ENCODE assay signal across 10 mouse cellular contexts in genomic region chr1:152681676-152682367, GRCm38 (mm10).
DNase-seq lines count a peak whose midpoint lies in the region; ATAC-seq and TF ChIP-seq lines count a peak whose summit lies in the region.
"Had no signal": no experiment of that assay in that cellular context is flagged by ENCODE, and none has a peak within 500 bp of the region (broad histone marks: within the 10 kb centered on the region; RNA-seq: fewer than 3 reads in every experiment).

No protein-coding gene starts in this region.

- no peak overlapping the region for H3K9ac ChIP-seq in heart, postnatal 0 days (replicated peaks; ENCODE audit: low read depth, low read length)
- H3K9ac ChIP-seq: midbrain, embryonic 12.5 days had no signal

- no peak for TF ChIP-seq POLR2A in bone marrow macrophage, adult 2 months (IDR thresholded peaks at IDR 0.05; ENCODE audit: borderline replicate concordance, low read depth, low read length)

- no peak for ATAC-seq in heart, postnatal 0 days (ENCODE audit: insufficient read depth, low read depth)

- no peak overlapping the region for H3K27ac ChIP-seq in left cerebral cortex, adult 2 months
- H3K27ac ChIP-seq in bone marrow macrophage, adult 2 months (ENCODE audit: insufficient read depth, low read depth, low read length): peak overlapping the region; percentile 18; the same call in 1 of the 2 replicates
- H3K27ac ChIP-seq in heart, postnatal 0 days (ENCODE audit: low read depth): peak overlapping the region; percentile 83
- H3K27ac ChIP-seq: midbrain, embryonic 12.5 days had no signal

- intact Hi-C loops in left cerebral cortex, adult 2 months (cut with DNase I): no loop called here
- intact Hi-C loops in left cerebral cortex, postnatal 25 days (cut with DNase I): no loop called here

- H3K27me3 ChIP-seq in heart, postnatal 0 days (ENCODE audit: control insufficient read depth, insufficient read depth, low read length): no peaks in the 10 kb centered on the region
- H3K27me3 ChIP-seq: midbrain, embryonic 12.5 days had no signal

- no peaks in the 10 kb centered on the region for H3K36me3 ChIP-seq in heart, postnatal 0 days (replicated peaks; ENCODE audit: control insufficient read depth, insufficient read depth, low read length)
- H3K36me3 ChIP-seq: midbrain, embryonic 12.5 days had no signal

- H3K4me1 ChIP-seq in bone marrow macrophage, adult 2 months (ENCODE audit: control insufficient read depth, insufficient read depth, low read length): peaks cover 35% of the 10 kb centered on the region
- peaks cover 32% of the 10 kb centered on the region for H3K4me1 ChIP-seq in heart, postnatal 0 days (ENCODE audit: control insufficient read depth, insufficient read depth)
- H3K4me1 ChIP-seq: midbrain, embryonic 12.5 days had no signal

- H3K9me3 ChIP-seq in heart, postnatal 0 days (replicated peaks; ENCODE audit: control insufficient read depth, low read length): no peaks in the 10 kb centered on the region
- H3K9me3 ChIP-seq: midbrain, embryonic 12.5 days had no signal

- H3K4me2 ChIP-seq in heart, postnatal 0 days (ENCODE audit: low read depth, low read length): 0 out of 2 replicates have a peak overlapping the region, but pooled peaks have one; percentile 17
- H3K4me2 ChIP-seq: midbrain, embryonic 12.5 days had no signal

- no peak for TF ChIP-seq EP300 in heart, postnatal 0 days (IDR thresholded peaks at IDR 0.05; ENCODE audit: low read depth)

- no peak overlapping the region for H3K4me3 ChIP-seq in left cerebral cortex, adult 2 months
- no peak overlapping the region for H3K4me3 ChIP-seq in bone marrow macrophage, adult 2 months (ENCODE audit: insufficient read depth, low read length)
- no peak overlapping the region for H3K4me3 ChIP-seq in heart, postnatal 0 days (ENCODE audit: low read depth, low read length)
- H3K4me3 ChIP-seq: midbrain, embryonic 12.5 days had no signal

- 54% methylated on average over 6 of the region's 6 CpGs for WGBS in heart, postnatal 0 days

- TF ChIP-seq CTCF in left cerebral cortex, adult 2 months (IDR thresholded peaks at IDR 0.05): peak; percentile 34
- TF ChIP-seq CTCF in bone marrow macrophage, adult 2 months (IDR thresholded peaks at IDR 0.05; ENCODE audit: low read depth, low read length): no peak
- no peak for TF ChIP-seq CTCF in heart, postnatal 0 days (IDR thresholded peaks at IDR 0.05; ENCODE audit: low read depth)

- DNase-seq in left cerebral cortex, adult 2 months (ENCODE audit: extremely low spot score in 1 of 2, low spot score in 2 of 2): no peak
- no peak for DNase-seq in left cerebral cortex, postnatal 25 days (ENCODE audit: low spot score in 2 of 2)
- DNase-seq in heart, postnatal 0 days (ENCODE audit: low spot score): no peak
- DNase-seq in skeletal muscle tissue, adult 2 months (ENCODE audit: low read depth, low spot score): peak; percentile 54
- DNase-seq in right cerebral cortex, postnatal 36 days (ENCODE audit: low spot score in 2 of 2): no peak
- no peak for DNase-seq in ovary, adult 18-20 months (ENCODE audit: low spot score)
- DNase-seq: cerebellum, adult 11-12 months; thymus, postnatal 36 days had no signal
